Mouse (Mus musculus) cerebellum, adult 2 months (tissue): ENCODE data around the gene Syt16.

Source experiments
- CTCF ChIP-seq: fragments of 200-500 bp; IDR thresholded peaks from 2 replicates; pipeline ENCODE4 v1.5.1; 2011; ENCODE audit warnings: low read depth, mild to moderate bottlenecking, control low read depth, low read length, moderate library complexity, borderline replicate concordance; ENCODE audit not compliant: insufficient read depth
- POLR2A ChIP-seq: fragments of 200-500 bp; IDR thresholded peaks from 2 replicates; pipeline ENCODE4 v1.6.1; 2011; ENCODE audit warnings: low read length, control low read depth, borderline replicate concordance; ENCODE audit not compliant: insufficient read depth

DNA sequence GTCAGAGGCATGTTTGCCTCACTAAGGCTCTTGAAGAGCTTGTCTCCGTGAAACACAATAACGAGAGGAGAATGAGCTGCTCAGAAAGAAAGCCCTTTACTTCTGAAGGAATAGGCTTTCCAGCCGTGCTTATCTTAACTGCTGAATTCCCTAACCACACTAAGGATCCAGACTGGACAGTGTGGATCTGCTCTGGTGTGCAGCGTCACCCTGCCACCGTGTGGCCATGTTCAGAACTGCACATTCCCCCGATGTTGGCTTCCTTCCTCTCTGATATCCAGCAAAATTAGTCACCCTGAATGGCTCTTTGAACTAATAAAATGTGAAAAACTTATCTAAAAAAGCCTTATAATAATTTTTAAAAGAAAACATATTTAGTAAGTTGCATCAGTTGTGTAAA is 16.3 kb downstream of the Syt16 start:
- TF ChIP-seq CTCF (peak; percentile 99), POLR2A (no peak)
